Mouse (Mus musculus): Measurements from ENCODE around the gene Eef2k. TPM values are rescaled to one million over a fixed set of nuclear protein-coding genes. Genes with fewer than 3 reads are reported as not detected.
A peak's percentile ranks its signal among the peaks of the same experiment; 100 is the strongest.

Gene Eef2k
- polyA plus RNA-seq, 1 experiment from 2014 or later: 22.2 TPM

DNA sequence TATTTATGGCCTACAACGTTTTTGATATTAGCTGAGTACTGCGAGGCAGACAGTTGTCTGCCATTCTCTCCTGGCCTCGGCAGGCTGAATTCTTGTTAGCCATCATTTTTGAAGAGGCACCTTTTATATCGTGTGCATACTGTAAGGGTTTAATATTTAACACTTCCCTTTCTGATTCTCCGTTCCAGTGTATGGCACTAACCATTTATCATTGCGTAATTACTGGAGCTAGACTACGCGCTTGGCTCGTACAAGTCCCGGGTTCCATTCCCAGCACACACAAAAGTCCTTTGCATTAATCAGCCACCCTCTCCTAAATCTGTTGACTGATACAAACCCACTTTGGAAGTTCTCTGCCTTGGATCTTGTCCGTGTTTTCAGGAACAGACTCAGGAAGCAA lies 17.2 kb downstream of the Eef2k start:
- ATAC-seq (ENCODE audit: low FRiP score, low read depth): no peak
- no peak overlapping the region for H3K4me3 ChIP-seq

GRCm38 (mm10) chr7:120860799-120861487 lies 18.3 kb downstream of the Eef2k start:
- no peaks in the 10 kb centered on the region for H3K27me3 ChIP-seq (replicated peaks)
- no peak overlapping the region for H3K4me2 ChIP-seq (replicated peaks)
- H3K4me3 ChIP-seq: no peak overlapping the region
- no peaks in the 10 kb centered on the region for H3K9me3 ChIP-seq
- peaks cover 36% of the 10 kb centered on the region for H3K4me1 ChIP-seq
- 53% methylated on average over 10 of the region's 10 CpGs for WGBS
- no peak overlapping the region for H3K27ac ChIP-seq
- ATAC-seq (ENCODE audit: low FRiP score, low read depth): no peak
- H3K9ac ChIP-seq: no peak overlapping the region
- H3K36me3 ChIP-seq: peaks cover 3% of the 10 kb centered on the region; the same call in 1 of the 2 replicates

More for the DNA sequence above, 17.2 kb downstream of the Eef2k start:
- H3K27ac ChIP-seq: no peak overlapping the region
- H3K27me3 ChIP-seq (replicated peaks): no peaks in the 10 kb centered on the region
- peaks cover 26% of the 10 kb centered on the region for H3K4me1 ChIP-seq
- H3K36me3 ChIP-seq: peaks cover 3% of the 10 kb centered on the region; the same call in 1 of the 2 replicates
- H3K4me2 ChIP-seq (replicated peaks): no peak overlapping the region
- no peak overlapping the region for H3K9ac ChIP-seq
- WGBS: 88% methylated on average over 11 of the region's 11 CpGs
- no peaks in the 10 kb centered on the region for H3K9me3 ChIP-seq

DNA sequence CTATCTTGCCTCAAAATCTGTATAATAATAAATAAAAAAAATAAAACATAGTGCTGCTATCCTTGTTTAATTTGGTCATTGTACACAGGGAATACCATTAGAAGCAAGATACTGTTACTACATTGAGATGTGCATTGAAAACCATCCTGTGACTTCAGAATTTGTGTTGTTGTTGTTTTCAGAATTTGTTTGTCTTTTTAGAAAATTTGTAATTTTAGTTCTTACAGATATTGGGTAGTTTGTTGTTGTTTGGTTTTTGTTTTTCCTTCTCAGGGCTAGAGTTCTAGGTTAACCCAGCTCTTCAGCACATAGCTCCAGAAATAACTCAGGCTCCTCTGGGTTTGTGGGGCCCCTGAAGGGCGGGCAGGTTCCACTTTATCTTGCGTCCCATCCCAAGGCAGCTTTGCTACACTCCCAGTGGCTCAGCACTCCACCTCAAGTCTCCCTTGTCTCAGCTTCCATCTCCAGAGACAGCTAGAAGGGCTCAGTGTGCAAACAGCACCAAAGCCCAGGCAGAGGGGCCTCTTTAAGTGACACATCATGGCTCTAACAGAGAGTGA lies 18.9 kb downstream of the Eef2k start:
- peaks cover 39% of the 10 kb centered on the region for H3K4me1 ChIP-seq
- WGBS: 56% methylated on average over 2 of the region's 2 CpGs
- peaks cover 3% of the 10 kb centered on the region; the same call in 1 of the 2 replicates for H3K36me3 ChIP-seq
- H3K9ac ChIP-seq: no peak overlapping the region
- H3K4me3 ChIP-seq: no peak overlapping the region
- no peak overlapping the region for H3K27ac ChIP-seq
- no peaks in the 10 kb centered on the region for H3K9me3 ChIP-seq
- H3K4me2 ChIP-seq (replicated peaks): no peak overlapping the region
- no peak for ATAC-seq (ENCODE audit: low FRiP score, low read depth)
- H3K27me3 ChIP-seq (replicated peaks): no peaks in the 10 kb centered on the region

DNA sequence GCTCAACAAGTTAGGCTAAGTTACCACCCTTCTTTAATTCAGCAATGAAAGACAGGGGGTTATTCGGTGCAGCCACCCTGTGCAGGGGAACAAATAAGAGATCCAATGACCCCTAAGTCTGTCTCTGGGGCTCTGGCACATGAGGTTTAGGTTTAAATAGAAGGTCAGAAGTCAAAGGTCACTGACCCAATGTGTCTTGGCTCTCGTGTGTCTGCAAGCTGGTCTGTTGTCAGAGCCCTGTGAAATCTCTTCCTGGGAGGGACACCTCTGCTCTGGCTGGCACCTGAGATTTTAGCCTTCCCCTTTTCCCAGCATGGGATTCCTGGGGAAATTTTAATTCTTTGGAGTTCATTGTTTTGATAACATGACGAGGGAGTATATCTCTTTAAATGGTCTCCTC lies 19.6 kb downstream of the Eef2k start:
- Histone ChIP-seq H3K27ac (no peak overlapping the region), H3K27me3 (replicated peaks) (no peaks in the 10 kb centered on the region), H3K4me2 (replicated peaks) (no peak overlapping the region), H3K4me3 (no peak overlapping the region), H3K9me3 (no peaks in the 10 kb centered on the region), H3K4me1 (peaks cover 39% of the 10 kb centered on the region), H3K36me3 (peaks cover 3% of the 10 kb centered on the region; the same call in 1 of the 2 replicates), H3K9ac (no peak overlapping the region)
- 19% methylated on average over 3 of the region's 3 CpGs for WGBS
- ATAC-seq (ENCODE audit: low FRiP score, low read depth): no peak

DNA sequence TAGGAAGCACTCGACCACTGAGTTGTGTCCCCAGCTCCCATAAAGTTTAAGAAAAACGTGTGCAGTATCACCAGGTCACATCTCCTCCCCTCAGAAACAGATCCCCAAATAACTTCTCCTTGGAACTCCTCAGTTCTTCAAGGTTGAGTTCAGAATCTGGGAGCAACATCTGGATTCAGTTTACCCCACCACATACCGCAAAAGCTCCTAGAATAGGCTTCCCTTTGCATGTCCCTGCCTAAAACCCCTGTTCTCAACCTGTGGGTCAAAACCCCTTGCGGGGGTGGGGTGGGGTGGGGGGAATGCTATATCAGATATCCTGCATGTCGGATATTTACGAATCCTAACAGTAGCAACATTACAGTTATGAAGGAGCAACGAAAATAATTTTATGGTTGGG lies 20.0 kb downstream of the Eef2k start:
- 65% methylated on average over 7 of the region's 7 CpGs for WGBS
- Histone ChIP-seq H3K4me3 (no peak overlapping the region), H3K9me3 (no peaks in the 10 kb centered on the region), H3K27me3 (replicated peaks) (no peaks in the 10 kb centered on the region), H3K9ac (no peak overlapping the region), H3K4me2 (replicated peaks) (no peak overlapping the region), H3K36me3 (peaks cover 3% of the 10 kb centered on the region; the same call in 1 of the 2 replicates), H3K4me1 (peaks cover 39% of the 10 kb centered on the region), H3K27ac (no peak overlapping the region)
- ATAC-seq (ENCODE audit: low FRiP score, low read depth): no peak

- WGBS: 43% methylated on average over 5 of the region's 5 CpGs
- no peak for ATAC-seq (ENCODE audit: low FRiP score, low read depth)
- Histone ChIP-seq H3K4me2 (replicated peaks) (no peak overlapping the region), H3K36me3 (peaks cover 2% of the 10 kb centered on the region; the same call in 1 of the 2 replicates), H3K27ac (no peak overlapping the region), H3K9ac (no peak overlapping the region), H3K9me3 (no peaks in the 10 kb centered on the region), H3K27me3 (replicated peaks) (no peaks in the 10 kb centered on the region), H3K4me3 (no peak overlapping the region), H3K4me1 (peaks cover 39% of the 10 kb centered on the region)
These were observed 20.8 kb downstream of the Eef2k start for GRCm38 (mm10) chr7:120863476-120863875.

GRCm38 (mm10) chr7:120865100-120865499 lies 22.5 kb downstream of the Eef2k start:
- peaks cover 39% of the 10 kb centered on the region for H3K4me1 ChIP-seq
- peak overlapping the region; percentile 41 for H3K4me2 ChIP-seq (replicated peaks)
- H3K4me3 ChIP-seq: no peak overlapping the region
- peak; percentile 91 for ATAC-seq (ENCODE audit: low FRiP score, low read depth)
- no peaks in the 10 kb centered on the region for H3K27me3 ChIP-seq (replicated peaks)
- H3K9ac ChIP-seq: no peak overlapping the region
- H3K9me3 ChIP-seq: no peaks in the 10 kb centered on the region
- H3K27ac ChIP-seq: no peak overlapping the region
- H3K36me3 ChIP-seq: no peaks in the 10 kb centered on the region
- 6% methylated on average over 7 of the region's 7 CpGs for WGBS

DNA sequence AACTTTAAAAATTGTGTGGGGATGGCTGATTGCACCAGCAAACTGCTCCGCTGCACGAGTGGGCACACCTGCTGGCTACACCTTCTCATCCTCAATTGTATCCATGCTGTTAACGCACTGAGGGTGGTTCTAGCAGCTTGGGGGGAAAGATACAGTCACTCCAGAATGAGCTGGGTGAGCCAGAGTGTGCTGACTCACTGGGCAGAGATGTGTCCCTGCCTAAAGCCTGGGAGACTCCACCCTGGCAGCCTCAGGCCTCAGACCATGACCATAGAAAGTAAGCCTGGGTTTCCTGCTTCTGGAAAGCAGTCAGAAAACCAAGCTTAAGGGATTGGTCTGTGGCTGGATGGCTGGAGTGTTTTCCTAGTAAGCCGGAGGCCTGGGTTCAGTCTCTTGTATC lies 23.2 kb downstream of the Eef2k start:
- no peak overlapping the region for H3K4me3 ChIP-seq
- H3K4me1 ChIP-seq: peaks cover 36% of the 10 kb centered on the region
- WGBS: 51% methylated on average over 4 of the region's 4 CpGs
- peak; percentile 22; the same call in 1 of the 2 replicates for ATAC-seq (ENCODE audit: low FRiP score, low read depth)
- no peaks in the 10 kb centered on the region for H3K9me3 ChIP-seq
- H3K9ac ChIP-seq: no peak overlapping the region
- no peaks in the 10 kb centered on the region for H3K36me3 ChIP-seq
- H3K4me2 ChIP-seq (replicated peaks): no peak overlapping the region
- 0 out of 2 replicates have a peak overlapping the region, but pooled peaks have one; percentile 46 for H3K27ac ChIP-seq
- no peaks in the 10 kb centered on the region for H3K27me3 ChIP-seq (replicated peaks)

DNA sequence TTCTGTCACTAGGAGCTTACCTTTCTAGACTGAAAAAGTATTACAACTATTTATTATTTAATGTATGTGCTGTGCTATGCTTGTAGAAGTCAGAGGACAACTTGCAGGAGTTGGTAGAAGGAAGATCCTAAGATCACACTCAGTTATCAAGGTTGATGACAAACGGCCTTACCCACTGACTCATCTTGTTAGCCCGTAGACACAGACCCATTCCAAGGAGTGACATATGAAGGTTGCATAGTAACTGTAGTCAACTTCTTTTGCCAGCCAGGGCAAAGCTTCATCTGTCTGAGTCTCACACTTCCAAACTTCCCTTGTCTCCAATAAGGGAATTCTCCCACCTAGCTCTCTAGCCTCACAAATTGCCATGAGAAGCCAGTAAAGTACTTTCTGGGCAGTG lies 24.1 kb downstream of the Eef2k start:
- Histone ChIP-seq H3K4me1 (peaks cover 32% of the 10 kb centered on the region), H3K4me3 (no peak overlapping the region), H3K27ac (no peak overlapping the region), H3K27me3 (replicated peaks) (no peaks in the 10 kb centered on the region), H3K9ac (no peak overlapping the region), H3K4me2 (replicated peaks) (no peak overlapping the region), H3K9me3 (no peaks in the 10 kb centered on the region), H3K36me3 (no peaks in the 10 kb centered on the region)
- ATAC-seq (ENCODE audit: low FRiP score, low read depth): no peak
- WGBS: 81% methylated on average over 2 of the region's 2 CpGs

DNA sequence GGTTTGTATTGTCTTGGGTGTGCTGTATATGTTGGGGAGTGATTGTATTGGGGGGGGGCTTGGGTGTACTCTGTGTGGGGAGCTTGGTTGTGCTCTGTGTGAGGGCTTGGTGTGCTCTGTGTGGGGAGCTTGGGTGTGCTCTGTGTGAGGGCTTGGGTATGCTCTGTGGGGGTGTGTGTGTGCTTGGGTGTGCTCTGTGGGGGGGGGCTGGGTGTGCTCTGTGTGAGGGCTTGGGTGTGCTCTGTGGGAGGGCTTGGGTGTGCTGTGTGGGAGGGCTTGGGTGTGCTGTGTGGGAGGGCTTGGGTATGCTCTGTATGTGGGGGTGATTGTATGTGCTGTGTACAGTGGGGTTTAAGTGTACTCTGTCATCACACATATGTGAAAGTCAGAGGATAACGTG lies 25.1 kb downstream of the Eef2k start:
- WGBS: 86% methylated on average over 1 of the region's 1 CpGs
- Histone ChIP-seq H3K9ac (no peak overlapping the region), H3K4me3 (no peak overlapping the region), H3K27ac (no peak overlapping the region), H3K4me1 (peaks cover 32% of the 10 kb centered on the region), H3K36me3 (no peaks in the 10 kb centered on the region), H3K9me3 (no peaks in the 10 kb centered on the region), H3K4me2 (replicated peaks) (no peak overlapping the region), H3K27me3 (replicated peaks) (no peaks in the 10 kb centered on the region)
- no peak for ATAC-seq (ENCODE audit: low FRiP score, low read depth)

DNA sequence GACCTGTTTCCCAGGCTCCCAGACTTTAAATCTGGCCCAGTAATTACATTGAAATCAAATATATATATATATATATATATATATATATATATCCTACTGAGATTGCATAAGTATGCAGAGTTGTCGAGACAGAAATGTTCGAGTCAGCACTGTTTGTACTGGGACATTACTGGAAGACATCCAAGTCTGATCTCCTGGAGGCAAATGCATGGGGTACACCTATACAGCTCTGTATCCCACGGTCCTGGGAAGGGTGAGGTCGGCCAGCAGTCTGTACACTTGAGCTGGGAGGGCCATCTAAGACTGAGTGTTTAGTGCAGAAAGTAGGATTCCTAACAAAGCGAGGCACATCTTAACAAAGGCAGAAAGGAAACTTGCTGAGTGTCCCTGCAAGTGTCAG lies 27.3 kb downstream of the Eef2k start:
- Histone ChIP-seq H3K9ac (no peak overlapping the region), H3K4me3 (no peak overlapping the region), H3K27ac (no peak overlapping the region), H3K4me2 (replicated peaks) (no peak overlapping the region), H3K9me3 (no peaks in the 10 kb centered on the region), H3K36me3 (no peaks in the 10 kb centered on the region), H3K4me1 (peaks cover 13% of the 10 kb centered on the region), H3K27me3 (replicated peaks) (no peaks in the 10 kb centered on the region)
- ATAC-seq (ENCODE audit: low FRiP score, low read depth): no peak
- WGBS: 74% methylated on average over 5 of the region's 5 CpGs

GRCm38 (mm10) chr7:120870431-120871008 lies 27.9 kb downstream of the Eef2k start:
- Histone ChIP-seq H3K9me3 (no peaks in the 10 kb centered on the region), H3K4me2 (replicated peaks) (no peak overlapping the region), H3K4me1 (peaks cover 7% of the 10 kb centered on the region), H3K9ac (no peak overlapping the region), H3K27ac (no peak overlapping the region), H3K36me3 (no peaks in the 10 kb centered on the region), H3K4me3 (no peak overlapping the region), H3K27me3 (replicated peaks) (no peaks in the 10 kb centered on the region)
- no peak for ATAC-seq (ENCODE audit: low FRiP score, low read depth)
- WGBS: 64% methylated on average over 5 of the region's 5 CpGs
